ENCODE assay signal across 16 mouse cellular contexts in genomic region chr8:45703700-45704101, GRCm38 (mm10).
DNase-seq lines count a peak whose midpoint lies in the region; ATAC-seq and TF ChIP-seq lines count a peak whose summit lies in the region.
"Had no signal": no experiment of that assay in that cellular context is flagged by ENCODE, and none has a peak within 500 bp of the region (broad histone marks: within the 10 kb centered on the region; RNA-seq: fewer than 3 reads in every experiment).

No protein-coding gene starts in this region.

- no peak for TF ChIP-seq POLR2A in brain, embryonic 14.5 days (IDR thresholded peaks at IDR 0.05; ENCODE audit: borderline replicate concordance, extremely low read depth, insufficient read depth, insufficient read length, poor library complexity, severe bottlenecking)

- H3K4me3 ChIP-seq in midbrain, postnatal 0 days (ENCODE audit: low read depth, low read length) = no peak overlapping the region
- H3K4me3 ChIP-seq: liver, embryonic 13.5 days had no signal

- no peak overlapping the region for H3K9ac ChIP-seq in midbrain, postnatal 0 days (replicated peaks; ENCODE audit: low read length, poor library complexity, severe bottlenecking)
- H3K9ac ChIP-seq: liver, embryonic 13.5 days had no signal

- no peaks in the 10 kb centered on the region for H3K36me3 ChIP-seq in midbrain, postnatal 0 days (ENCODE audit: insufficient read depth, low read length)
- H3K36me3 ChIP-seq: liver, embryonic 13.5 days had no signal

- no peak overlapping the region for H3K27ac ChIP-seq in midbrain, postnatal 0 days (ENCODE audit: low read depth, low read length)
- H3K27ac ChIP-seq: liver, embryonic 13.5 days had no signal

- no peaks in the 10 kb centered on the region for H3K27me3 ChIP-seq in midbrain, postnatal 0 days (ENCODE audit: insufficient read depth, low read length)
- H3K27me3 ChIP-seq: liver, embryonic 13.5 days had no signal

- intact Hi-C loops in left cerebral cortex, postnatal 10 days (cut with DNase I) = no loop called here

- DNase-seq in embryo, embryonic 10 days (ENCODE audit: low spot score) = peak; percentile 39
- DNase-seq in embryo, embryonic 9.5 days (ENCODE audit: extremely low spot score) = no peak
- peak; percentile 18 to 39 for DNase-seq in left cerebral cortex, adult 18-20 months (ENCODE audit: low spot score in 2 of 2)
- no peak for DNase-seq in left cerebral cortex, postnatal 10 days (ENCODE audit: extremely low spot score in 1 of 2, low spot score in 2 of 2)
- DNase-seq in brain, embryonic 14.5 days (ENCODE audit: low read depth) = peak; percentile 63
- peak; percentile 41 for DNase-seq in midbrain, postnatal 0 days (ENCODE audit: low spot score)
- no peak for DNase-seq in thymus, postnatal 4 days
- DNase-seq: B cell, adult 2 months; cerebellum, adult 9-11 months; kidney, adult 18-20 months; kidney, postnatal 4 days; liver, embryonic 13.5 days; lung, postnatal 14 days; spleen, adult 18-20 months had no signal

- H3K9me3 ChIP-seq in midbrain, postnatal 0 days (ENCODE audit: low read length) = no peaks in the 10 kb centered on the region
- H3K9me3 ChIP-seq: liver, embryonic 13.5 days had no signal

- no peak for ATAC-seq in midbrain, postnatal 0 days (ENCODE audit: low FRiP score)
- no peak for ATAC-seq in erythroblast, adult 5-6 weeks (replicated peaks; ENCODE audit: low FRiP score, poor library complexity, severe bottlenecking)

- no peaks in the 10 kb centered on the region; the same call in 1 of the 2 replicates for H3K4me1 ChIP-seq in midbrain, postnatal 0 days (ENCODE audit: insufficient read depth, low read length)
- H3K4me1 ChIP-seq: liver, embryonic 13.5 days had no signal

- H3K4me2 ChIP-seq in midbrain, postnatal 0 days (ENCODE audit: low read depth, low read length, poor library complexity, severe bottlenecking) = no peak overlapping the region
- H3K4me2 ChIP-seq: heart, embryonic 11.5 days; liver, embryonic 13.5 days had no signal

- TF ChIP-seq CTCF in brain, embryonic 14.5 days (IDR thresholded peaks at IDR 0.05; ENCODE audit: borderline replicate concordance, extremely low read depth, insufficient read depth, insufficient read length) = no peak
- no peak for TF ChIP-seq CTCF in midbrain, postnatal 0 days (IDR thresholded peaks at IDR 0.05)

- WGBS in midbrain, postnatal 0 days = 38% methylated on average over 4 of the region's 4 CpGs

Comparison
In these comparisons a context has a peak if more than half of its experiments do, and no peak if none do; other contexts are left out.
1. DNase-seq: peak in embryo, embryonic 10 days (single experiment), left cerebral cortex, adult 18-20 months (2 of 2), brain, embryonic 14.5 days (single experiment) and midbrain, postnatal 0 days (single experiment); none in embryo, embryonic 9.5 days (single experiment), left cerebral cortex, postnatal 10 days (0 of 2) and thymus, postnatal 4 days (single experiment).